Mouse (Mus musculus) lung, postnatal 25 days (tissue): ENCODE data around the gene Gm49450.
"Not testable (repeated sequence)": the region's sequence is repeated elsewhere in the genome, so short reads cannot be mapped to it uniquely, and the experiment has no call there.

Source experiments
- DNase-seq: peaks from one replicate; pipeline ENCODE4 v3.0.0; 2022; ENCODE audit warnings: low spot score

The Gm49450 gene

GRCm38 (mm10) chr15:98985240-98985981, 32.1 kb upstream of the Gm49450 start:
- DNase-seq: peak; percentile 93

- no peak for DNase-seq
Observed at GRCm38 (mm10) chr15:98984681-98985080, 31.3 kb upstream of the Gm49450 start.

- DNase-seq: no peak
Observed at GRCm38 (mm10) chr15:98983431-98984081, 30.2 kb upstream of the Gm49450 start.

GRCm38 (mm10) chr15:98982100-98982499, 28.7 kb upstream of the Gm49450 start:
- no peak for DNase-seq

- DNase-seq: no peak
Observed at GRCm38 (mm10) chr15:98980012-98980614, 26.8 kb upstream of the Gm49450 start.

GRCm38 (mm10) chr15:98978409-98979172, 25.2 kb upstream of the Gm49450 start:
- no peak for DNase-seq

GRCm38 (mm10) chr15:98977759-98978408, 24.5 kb upstream of the Gm49450 start:
- peak; percentile 67 for DNase-seq

- no peak for DNase-seq
Observed at GRCm38 (mm10) chr15:98976763-98977758, 23.7 kb upstream of the Gm49450 start.

- no peak for DNase-seq
Observed at GRCm38 (mm10) chr15:98973015-98973614, 19.8 kb upstream of the Gm49450 start.

GRCm38 (mm10) chr15:98971576-98972320, 18.4 kb upstream of the Gm49450 start:
- not testable (repeated sequence) for DNase-seq

GRCm38 (mm10) chr15:98971111-98971510, 17.8 kb upstream of the Gm49450 start:
- DNase-seq: no peak

GRCm38 (mm10) chr15:98969372-98970101, 16.2 kb upstream of the Gm49450 start:
- DNase-seq: no peak

GRCm38 (mm10) chr15:98968701-98969371, 15.5 kb upstream of the Gm49450 start:
- DNase-seq: peak; percentile 28

GRCm38 (mm10) chr15:98959531-98959930, 6.2 kb upstream of the Gm49450 start:
- no peak for DNase-seq

- no peak for DNase-seq
Observed at GRCm38 (mm10) chr15:98958901-98959420, 5.6 kb upstream of the Gm49450 start.

- no peak for DNase-seq
Observed at GRCm38 (mm10) chr15:98957475-98957874, 4.1 kb upstream of the Gm49450 start.

- no peak for DNase-seq
Observed at GRCm38 (mm10) chr15:98956000-98956399, 2.6 kb upstream of the Gm49450 start.

- no peak for DNase-seq
Observed at GRCm38 (mm10) chr15:98955324-98955723, 2.0 kb upstream of the Gm49450 start.
